Mouse (Mus musculus) ES-Bruce4 (cell line): ENCODE measurements around the gene Ralgps1. TPM values are rescaled to one million over a fixed set of nuclear protein-coding genes. Genes with fewer than 3 reads are reported as not detected.

Source experiments
- H3K27ac ChIP-seq: 2 replicates; pipeline ENCODE4 v1.5.1; 2012; ENCODE audit warnings: low read length, inconsistent platforms; ENCODE audit not compliant: insufficient read depth
- H3K27me3 ChIP-seq: 2 replicates; pipeline ENCODE4 v1.6.1; 2012; ENCODE audit warnings: mild to moderate bottlenecking, low read length, inconsistent platforms; ENCODE audit not compliant: control insufficient read depth, poor library complexity, insufficient read depth, severe bottlenecking
- H3K36me3 ChIP-seq: 2 replicates; pipeline ENCODE4 v1.6.1; 2012; ENCODE audit warnings: inconsistent platforms, mild to moderate bottlenecking, low read length, moderate library complexity; ENCODE audit not compliant: control insufficient read depth, poor library complexity, insufficient read depth, severe bottlenecking
- H3K4me1 ChIP-seq: one replicate; pipeline ENCODE4 v1.8.1; 2011; ENCODE audit warnings: low read length; ENCODE audit not compliant: control insufficient read depth, insufficient read depth
- H3K4me3 ChIP-seq: 2 replicates; pipeline ENCODE4 v1.5.1; 2011; ENCODE audit warnings: low read depth, mild to moderate bottlenecking, low read length
- H3K9ac ChIP-seq: 2 replicates; pipeline ENCODE4 v1.6.1; 2012; ENCODE audit warnings: low read depth, mild to moderate bottlenecking, inconsistent platforms; ENCODE audit not compliant: poor library complexity, severe bottlenecking
- H3K9me3 ChIP-seq: replicated peaks from 2 replicates; pipeline ENCODE4 v1.6.1; 2012; ENCODE audit warnings: mild to moderate bottlenecking, low read length, inconsistent platforms; ENCODE audit not compliant: control insufficient read depth, poor library complexity, insufficient read depth, severe bottlenecking
- CTCF ChIP-seq: IDR thresholded peaks from one replicate; pipeline ENCODE4 v1.8.1; 2011; ENCODE audit warnings: low read depth, low read length
- EP300 ChIP-seq: IDR thresholded peaks from 2 replicates; pipeline ENCODE4 v1.6.1; 2011; ENCODE audit warnings: low read depth, low read length; ENCODE audit not compliant: insufficient read depth
- POLR2A ChIP-seq: IDR thresholded peaks from one replicate; pipeline ENCODE4 v1.8.1; 2011; ENCODE audit warnings: low read length; ENCODE audit not compliant: insufficient read depth
- polyA plus RNA-seq: library from polyadenylated mRNA; stranded (reverse); fragments of >200 nt; gene quantifications from 2 replicates; pipeline ENCODE4 v1.2.4, GENCODE M21; 2011; ENCODE audit warnings: low read depth; ENCODE audit not compliant: missing spikeins, insufficient read depth, insufficient read length

Gene Ralgps1
- polyA plus RNA-seq, 1 experiment, result 17.0 TPM

DNA sequence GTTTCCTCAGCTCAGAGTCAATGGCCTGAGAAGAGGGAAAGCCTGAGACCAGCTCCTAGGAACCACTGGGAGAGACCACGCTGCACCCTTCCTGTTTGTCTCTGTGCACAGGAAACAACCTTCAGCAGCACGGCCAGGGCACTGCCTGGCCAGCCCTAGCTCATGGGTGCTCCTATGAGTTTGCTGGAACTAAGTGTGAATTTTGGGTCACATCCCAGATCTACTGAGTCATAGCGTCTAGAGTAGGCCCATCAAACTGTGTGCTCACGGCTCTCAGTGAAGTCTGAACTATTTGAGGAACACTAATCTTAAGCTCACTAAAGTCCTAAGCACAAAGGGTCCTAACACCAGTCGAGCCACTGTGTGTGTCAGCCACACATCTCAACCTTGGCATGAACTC is 166.3 kb downstream of the Ralgps1 start:
- no peaks in the 10 kb centered on the region for H3K9me3 ChIP-seq
- no peak overlapping the region for H3K4me3 ChIP-seq
- H3K9ac ChIP-seq, result no peak overlapping the region
- no peaks in the 10 kb centered on the region for H3K36me3 ChIP-seq
- no peak for TF ChIP-seq CTCF
- no peaks in the 10 kb centered on the region for H3K27me3 ChIP-seq
- peaks cover 7% of the 10 kb centered on the region for H3K4me1 ChIP-seq
- no peak overlapping the region for H3K27ac ChIP-seq

DNA sequence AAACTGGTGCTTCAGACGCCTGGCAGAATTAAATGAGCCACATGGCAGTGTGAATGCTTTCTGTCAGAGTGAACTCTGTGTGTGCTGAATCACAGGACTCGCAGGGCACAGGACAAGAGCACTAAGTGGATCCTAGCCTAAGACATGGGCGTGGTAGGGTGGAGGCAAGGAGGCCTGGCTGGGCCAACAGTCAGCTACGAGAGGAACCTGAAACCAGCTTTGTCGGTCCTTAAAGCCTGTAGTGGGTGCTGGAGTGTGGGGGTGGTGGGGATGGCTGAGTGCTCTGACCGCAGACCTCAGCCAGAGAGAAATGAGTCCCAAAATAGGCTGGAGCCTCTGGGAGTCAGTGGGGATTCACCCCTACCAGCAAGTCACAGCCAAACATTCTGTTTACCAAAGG is 168.0 kb downstream of the Ralgps1 start:
- Histone ChIP-seq H3K27ac (no peak overlapping the region), H3K9me3 (no peaks in the 10 kb centered on the region), H3K4me3 (no peak overlapping the region), H3K36me3 (no peaks in the 10 kb centered on the region), H3K27me3 (no peaks in the 10 kb centered on the region), H3K9ac (no peak overlapping the region), H3K4me1 (peaks cover 3% of the 10 kb centered on the region)
- TF ChIP-seq EP300 (no peak), POLR2A (no peak), CTCF (no peak)

DNA sequence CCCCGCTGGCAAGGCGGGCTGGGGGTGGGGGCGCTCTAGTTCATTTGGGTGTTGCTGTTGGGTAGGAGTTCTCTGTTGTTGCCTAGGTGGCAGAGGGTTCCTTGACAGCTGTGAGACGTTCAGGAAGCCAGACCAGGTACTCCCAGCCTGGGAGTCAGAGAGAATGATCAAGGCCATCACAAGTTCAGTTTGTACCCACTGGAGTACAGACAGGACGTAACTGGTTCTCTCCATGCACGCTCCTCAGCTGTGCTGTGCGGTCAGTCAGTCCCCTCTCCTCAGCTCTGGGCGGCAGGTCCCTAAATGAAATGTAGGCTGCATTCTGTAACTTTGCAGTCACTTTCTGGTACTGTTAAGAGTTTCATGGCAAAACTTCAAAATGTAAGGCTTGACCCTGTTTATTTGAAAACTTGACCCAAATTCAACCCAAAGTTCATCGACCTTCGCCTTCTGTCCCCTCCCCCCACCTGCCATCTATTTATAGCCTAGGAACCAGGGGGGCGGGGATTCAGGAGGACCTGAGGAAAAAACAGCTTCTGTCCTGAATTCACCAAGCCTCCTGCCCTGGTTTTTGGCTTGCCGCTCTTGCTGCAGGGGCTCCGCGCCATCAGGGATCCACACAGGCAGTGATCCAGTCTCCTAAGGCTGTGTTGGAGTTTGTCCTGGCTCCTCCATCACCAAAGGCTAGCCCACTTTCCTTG is 170.8 kb downstream of the Ralgps1 start:
- H3K4me3 ChIP-seq, result no peak overlapping the region
- no peaks in the 10 kb centered on the region for H3K36me3 ChIP-seq
- no peak overlapping the region for H3K9ac ChIP-seq
- no peaks in the 10 kb centered on the region for H3K27me3 ChIP-seq
- no peaks in the 10 kb centered on the region for H3K9me3 ChIP-seq
- no peak overlapping the region for H3K27ac ChIP-seq
- peaks cover 3% of the 10 kb centered on the region for H3K4me1 ChIP-seq
- TF ChIP-seq CTCF (no peak), POLR2A (no peak), EP300 (no peak)

DNA sequence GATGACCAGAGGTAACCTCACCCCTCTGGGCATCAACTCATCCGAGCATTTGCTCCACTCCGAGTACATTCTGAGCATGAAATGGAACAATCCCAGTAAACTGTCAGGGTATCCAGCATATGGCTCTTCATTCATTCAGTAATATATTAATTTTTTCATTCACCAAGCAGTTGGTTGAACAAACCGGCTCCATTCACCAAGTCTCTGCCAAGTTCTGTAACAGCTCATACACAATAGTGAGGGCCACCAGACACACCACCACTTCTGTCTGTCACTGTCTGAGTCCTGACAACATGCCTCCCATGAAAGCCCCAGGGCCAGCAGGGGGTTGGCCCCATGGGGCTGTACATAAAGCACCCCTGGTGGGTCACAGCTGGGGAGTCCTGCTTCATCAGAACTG is 181.3 kb downstream of the Ralgps1 start:
- TF ChIP-seq EP300 (no peak), CTCF (no peak), POLR2A (no peak)
- no peaks in the 10 kb centered on the region for H3K9me3 ChIP-seq
- no peaks in the 10 kb centered on the region for H3K4me1 ChIP-seq
- no peak overlapping the region for H3K9ac ChIP-seq
- no peaks in the 10 kb centered on the region for H3K36me3 ChIP-seq
- H3K27ac ChIP-seq, result no peak overlapping the region
- H3K4me3 ChIP-seq, result no peak overlapping the region
- no peaks in the 10 kb centered on the region for H3K27me3 ChIP-seq

DNA sequence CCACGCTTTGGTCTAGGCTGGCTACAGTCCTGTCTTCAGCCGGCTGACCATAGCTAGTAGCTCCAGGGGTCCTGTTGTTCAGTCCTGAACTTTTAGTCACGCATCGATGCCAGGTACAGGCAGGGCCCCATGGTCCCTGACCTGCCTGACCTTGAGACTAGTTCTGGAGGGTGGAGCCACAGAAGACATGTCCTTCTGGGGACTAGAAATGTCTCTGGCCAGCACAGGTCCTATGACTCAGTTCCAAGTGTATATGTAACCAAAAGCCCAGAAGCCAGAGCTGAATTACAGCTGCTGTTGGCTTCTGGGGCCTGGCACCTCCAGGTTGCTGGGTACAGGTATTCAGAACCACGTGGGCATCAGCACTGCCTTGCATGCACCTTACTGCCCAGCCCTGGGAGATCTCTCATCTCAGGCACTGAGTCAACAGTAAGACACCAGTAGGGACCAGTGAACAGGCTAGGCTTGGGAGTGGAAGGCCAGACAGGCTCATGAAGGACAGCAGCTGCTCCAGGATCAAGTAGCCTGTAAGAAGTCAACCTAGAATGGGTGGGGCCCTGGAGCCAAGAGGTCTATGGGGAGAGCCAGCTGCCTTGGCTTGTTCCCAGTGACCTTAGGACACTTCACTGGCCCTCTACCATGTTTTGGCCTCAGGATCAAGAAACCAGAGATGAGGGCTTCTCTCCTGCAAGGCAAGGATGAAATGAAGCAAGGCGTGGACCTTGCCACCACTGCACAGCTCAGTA is 182.2 kb downstream of the Ralgps1 start:
- H3K36me3 ChIP-seq, result no peaks in the 10 kb centered on the region
- no peaks in the 10 kb centered on the region for H3K9me3 ChIP-seq
- H3K4me1 ChIP-seq, result no peaks in the 10 kb centered on the region
- H3K27ac ChIP-seq, result no peak overlapping the region
- no peak overlapping the region for H3K4me3 ChIP-seq
- TF ChIP-seq CTCF (no peak), EP300 (no peak), POLR2A (no peak)
- H3K27me3 ChIP-seq, result no peaks in the 10 kb centered on the region
- no peak overlapping the region for H3K9ac ChIP-seq

DNA sequence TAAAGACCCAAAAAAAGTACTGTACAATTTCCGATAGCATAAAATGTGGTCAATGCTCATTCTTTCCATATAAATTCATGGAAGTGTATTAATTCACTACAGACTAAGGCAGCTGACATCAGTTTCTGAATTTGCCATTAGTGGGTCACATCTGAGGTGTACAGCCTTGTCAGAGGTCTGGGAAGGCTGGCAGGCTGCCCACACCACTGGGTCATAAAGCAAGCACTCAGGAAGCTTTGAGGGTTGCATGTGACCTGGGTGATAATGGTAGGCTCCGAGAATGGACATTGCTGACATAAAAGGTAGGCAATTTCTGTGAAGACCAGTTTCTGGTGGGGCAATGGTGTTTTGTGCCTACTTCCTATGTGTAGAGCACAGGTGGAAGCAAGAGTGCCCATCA is 183.4 kb downstream of the Ralgps1 start:
- H3K27me3 ChIP-seq, result no peaks in the 10 kb centered on the region
- no peaks in the 10 kb centered on the region for H3K9me3 ChIP-seq
- no peak overlapping the region for H3K4me3 ChIP-seq
- H3K36me3 ChIP-seq, result no peaks in the 10 kb centered on the region
- no peak overlapping the region for H3K27ac ChIP-seq
- H3K9ac ChIP-seq, result no peak overlapping the region
- no peak for TF ChIP-seq EP300
- TF ChIP-seq CTCF, result no peak
- no peak for TF ChIP-seq POLR2A
- no peaks in the 10 kb centered on the region for H3K4me1 ChIP-seq
